ENCODE assay signal across 23 mouse cellular contexts in the genomic region with DNA sequence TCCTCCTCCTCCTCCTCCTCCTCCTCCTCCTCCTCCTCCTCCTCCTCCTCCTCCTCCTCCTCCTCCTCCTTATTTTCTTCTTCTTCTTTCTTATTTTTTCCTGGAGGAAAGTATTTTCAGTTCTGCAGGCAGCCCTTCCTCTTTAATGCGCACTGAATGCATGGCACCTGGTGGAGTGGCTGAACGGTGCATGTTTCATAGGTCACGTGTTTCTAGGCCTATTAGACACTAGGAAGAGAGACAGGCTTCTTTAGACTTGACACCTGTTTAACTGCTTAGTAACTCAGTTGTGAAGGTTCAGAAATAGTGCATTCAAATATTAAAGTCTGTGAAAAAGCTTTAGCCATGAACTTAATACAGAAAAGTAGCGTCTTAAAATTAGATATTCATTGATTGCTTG. TPM values are rescaled to one million over a fixed set of nuclear protein-coding genes. Genes with fewer than 3 reads are reported as not detected.
A peak's percentile ranks its signal among the peaks of the same experiment; 100 is the strongest.
DNase-seq lines count a peak whose midpoint lies in the region; ATAC-seq lines count a peak whose summit lies in the region.
"Had no signal": no experiment of that assay in that cellular context is flagged by ENCODE, and none has a peak within 500 bp of the region (broad histone marks: within the 10 kb centered on the region; RNA-seq: fewer than 3 reads in every experiment).

No protein-coding gene starts in this region.

- H3K27me3 ChIP-seq in splenic B cell, adult 2 months (ENCODE audit: control insufficient read depth, insufficient read depth, low read length, poor library complexity, severe bottlenecking), result no peaks in the 10 kb centered on the region
- H3K27me3 ChIP-seq: CH12.LX, Patski had no signal

- peaks cover 11% of the 10 kb centered on the region for H3K36me3 ChIP-seq in splenic B cell, adult 2 months (ENCODE audit: control insufficient read depth, insufficient read depth, low read length, poor library complexity, severe bottlenecking)

- DNase-seq in CD4-positive, CD25-positive, alpha-beta regulatory T cell, adult 2 months (ENCODE audit: low read depth, low spot score), result peak; percentile 3
- DNase-seq in heart, adult 11 months, result peak; percentile 55
- DNase-seq in heart, postnatal 4 days, result no peak
- DNase-seq in splenic B cell, adult 2 months (ENCODE audit: low read depth, low spot score), result peak; percentile 40
- no peak for DNase-seq in adrenal gland, adult 18-20 months (ENCODE audit: low spot score in 2 of 2)
- no peak for DNase-seq in thymus, postnatal 10 days (ENCODE audit: low spot score in 2 of 2)
- DNase-seq: adrenal gland, adult 2 months; adrenal gland, adult 8-10 months; adrenal gland, postnatal 10 days; adrenal gland, postnatal 14 days; adrenal gland, postnatal 25 days; adrenal gland, postnatal 36 days; B cell, adult 2 months; cerebellum, adult 11 months; cerebellum, adult 11-12 months; cerebellum, adult 18-20 months; cerebellum, adult 2 months; cerebellum, adult 8-10 months had no signal

- no peak for ATAC-seq in CD4-positive, CD25-positive, alpha-beta regulatory T cell, adult 4 months
- peak; percentile 55; the same call in 1 of the 2 replicates for ATAC-seq in neutrophil, adult 5-6 weeks (ENCODE audit: extremely low read depth, insufficient number of reproducible peaks, low FRiP score, poor library complexity, severe bottlenecking)
- ATAC-seq: activated CD4-positive, CD25-positive, alpha-beta regulatory T cell, adult 4 months; Patski had no signal

RNA-seq across cellular contexts. Expression of gene Cblb, which starts 15.4 kb away (rescaled TPM):
- 10 to 100 TPM; 42.2 to 42.6 TPM for polyA plus RNA-seq in CD4-positive, CD25-positive, alpha-beta regulatory T cell, adult 4 months (2017; shearing (Covaris generic))
- 10 to 100 TPM; 15.4 to 17.2 TPM for total RNA-seq in heart, postnatal 4 days (2021)
- total RNA-seq in neutrophil, adult 5-6 weeks (2017), result 45.4 and 48.6 TPM in 2 replicates
- 10 to 100 TPM; 42.3 to 50.2 TPM for total RNA-seq in adrenal gland, adult 18-20 months (2021)

Comparison
In these comparisons a context has a peak if more than half of its experiments do, and no peak if none do; other contexts are left out.
1. DNase-seq: peak in CD4-positive, CD25-positive, alpha-beta regulatory T cell, adult 2 months (single experiment), heart, adult 11 months (single experiment) and splenic B cell, adult 2 months (single experiment); none in heart, postnatal 4 days (single experiment), adrenal gland, adult 18-20 months (0 of 2) and thymus, postnatal 10 days (0 of 2).